Mouse (Mus musculus) E14TG2a.4 (cell line): ENCODE results near the gene Prrx2.

Experiments
- H3K27me3 ChIP-seq: 2 replicates; pipeline ENCODE4 v1.6.1; 2014; ENCODE audit warnings: low read length, control low read depth; ENCODE audit not compliant: insufficient read depth
- H3K36me3 ChIP-seq: 2 replicates; pipeline ENCODE4 v1.6.1; 2014; ENCODE audit warnings: low read length, control low read depth; ENCODE audit not compliant: insufficient read depth
- H3K4me1 ChIP-seq: replicated peaks from 2 replicates; pipeline ENCODE4 v1.6.1; 2014; ENCODE audit warnings: low read depth, low read length, control low read depth
- H3K4me3 ChIP-seq: replicated peaks from 2 replicates; pipeline ENCODE4 v1.5.1; 2014; ENCODE audit warnings: mild to moderate bottlenecking, low read length
- H3K9me3 ChIP-seq: 2 replicates; pipeline ENCODE4 v1.6.1; 2014; ENCODE audit warnings: low read length, control low read depth
- CTCF ChIP-seq: conservative IDR thresholded peaks from 2 replicates; pipeline ENCODE4 v1.5.1; 2014; ENCODE audit warnings: low read length
- NANOG ChIP-seq: IDR thresholded peaks from 2 replicates; pipeline ENCODE4 v1.6.1; 2014; ENCODE audit warnings: borderline replicate concordance, low read length, mixed read lengths
- POU5F1 ChIP-seq: IDR thresholded peaks from 2 replicates; pipeline ENCODE4 v1.6.1; 2014; ENCODE audit warnings: low read length, borderline replicate concordance

The Prrx2 gene

DNA sequence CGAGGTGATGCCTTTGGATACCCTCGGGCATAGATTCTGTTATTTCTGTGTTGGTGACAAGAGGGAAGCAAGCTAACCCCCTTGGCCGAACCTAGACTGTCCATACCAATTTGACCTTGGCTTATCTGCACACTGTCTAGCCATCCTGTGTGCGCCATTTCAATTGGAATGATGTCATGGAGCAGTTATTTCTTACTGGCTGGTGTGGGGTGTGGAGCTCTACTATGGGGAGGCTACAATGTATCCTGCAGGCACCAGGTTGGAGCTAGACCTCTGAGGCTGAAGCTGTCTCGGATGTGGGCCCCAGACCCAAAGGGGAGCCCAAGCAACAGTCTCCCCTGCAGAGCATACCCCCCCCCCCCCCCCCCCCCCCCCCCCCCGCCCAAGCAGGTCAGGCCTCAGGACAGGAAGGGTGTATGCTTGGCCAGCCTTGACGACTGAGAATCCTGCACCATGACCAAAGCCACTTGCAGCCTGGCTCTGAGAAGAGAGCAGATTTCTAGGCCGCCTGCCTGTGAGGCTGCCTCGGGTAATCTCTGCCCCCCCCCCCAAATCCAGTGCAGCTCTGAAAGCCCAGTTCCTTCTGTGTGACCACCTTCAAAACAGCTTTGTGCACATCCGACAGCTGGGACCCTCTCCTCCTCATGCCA, at the start of gene Prrx2:
TSS of gene Prrx2 (plus strand) at position 600 of the 650 bp plus-strand sequence.
- Histone ChIP-seq H3K4me1 (peaks cover 38% of the 10 kb centered on the region), H3K9me3 (no peaks in the 10 kb centered on the region), H3K27me3 (peaks cover 34% of the 10 kb centered on the region), H3K4me3 (0 out of 2 replicates have a peak within 1 kb of the TSS, but pooled peaks have one; percentile 10), H3K36me3 (no peaks in the 10 kb centered on the region)
- TF ChIP-seq CTCF (no peak), NANOG (no peak), POU5F1 (no peak)

DNA sequence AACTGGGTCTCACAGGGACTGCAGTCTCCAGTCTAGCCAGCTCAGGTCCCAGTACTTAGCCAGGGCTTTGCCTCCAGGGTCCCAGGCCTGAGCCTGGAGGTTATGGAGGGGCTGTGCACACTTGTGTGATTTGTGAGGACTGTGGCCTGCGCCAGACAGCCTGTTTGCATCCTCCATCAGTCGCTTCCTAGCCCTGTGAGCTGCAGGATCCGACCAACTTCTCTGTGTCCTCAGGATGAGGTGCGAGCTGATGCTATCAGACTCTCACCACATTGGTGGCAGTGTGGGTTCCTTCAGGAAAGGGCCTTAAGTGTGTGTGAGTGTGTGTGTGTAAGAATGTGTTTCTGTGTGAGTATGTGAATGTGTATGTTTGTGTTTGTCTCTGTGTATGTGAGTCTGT, 47.3 kb upstream of the Prrx2 start:
- TF ChIP-seq CTCF (no peak), NANOG (no peak), POU5F1 (no peak)
- H3K27me3 ChIP-seq: peaks cover 57% of the 10 kb centered on the region
- peaks cover 53% of the 10 kb centered on the region for H3K4me1 ChIP-seq
- no peaks in the 10 kb centered on the region for H3K36me3 ChIP-seq
- H3K9me3 ChIP-seq: no peaks in the 10 kb centered on the region
- no peak overlapping the region for H3K4me3 ChIP-seq

DNA sequence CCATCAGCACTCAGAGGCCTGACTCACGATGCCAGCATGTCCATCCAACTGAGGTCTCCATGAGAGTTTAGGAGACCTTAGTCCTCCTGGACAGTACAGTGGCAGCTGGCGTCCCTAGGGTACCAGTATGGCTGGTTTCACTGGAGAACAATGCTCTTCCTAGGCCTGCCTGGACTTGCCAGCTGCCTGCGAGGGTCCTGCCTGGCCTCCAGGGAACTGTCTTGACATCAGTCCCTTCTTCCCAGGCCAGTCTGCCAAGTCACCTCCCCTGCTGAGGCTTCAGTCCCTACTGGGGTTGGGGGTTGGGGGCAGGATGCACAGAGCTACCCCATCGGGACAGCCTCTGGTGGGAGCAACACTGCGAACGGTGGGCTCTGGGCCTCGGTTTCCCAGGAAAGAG, 42.7 kb upstream of the Prrx2 start:
- no peaks in the 10 kb centered on the region for H3K9me3 ChIP-seq
- TF ChIP-seq CTCF: no peak
- no peak for TF ChIP-seq NANOG
- no peak for TF ChIP-seq POU5F1
- H3K27me3 ChIP-seq: peaks cover 37% of the 10 kb centered on the region
- no peak overlapping the region for H3K4me3 ChIP-seq
- peaks cover 53% of the 10 kb centered on the region for H3K4me1 ChIP-seq
- no peaks in the 10 kb centered on the region for H3K36me3 ChIP-seq

DNA sequence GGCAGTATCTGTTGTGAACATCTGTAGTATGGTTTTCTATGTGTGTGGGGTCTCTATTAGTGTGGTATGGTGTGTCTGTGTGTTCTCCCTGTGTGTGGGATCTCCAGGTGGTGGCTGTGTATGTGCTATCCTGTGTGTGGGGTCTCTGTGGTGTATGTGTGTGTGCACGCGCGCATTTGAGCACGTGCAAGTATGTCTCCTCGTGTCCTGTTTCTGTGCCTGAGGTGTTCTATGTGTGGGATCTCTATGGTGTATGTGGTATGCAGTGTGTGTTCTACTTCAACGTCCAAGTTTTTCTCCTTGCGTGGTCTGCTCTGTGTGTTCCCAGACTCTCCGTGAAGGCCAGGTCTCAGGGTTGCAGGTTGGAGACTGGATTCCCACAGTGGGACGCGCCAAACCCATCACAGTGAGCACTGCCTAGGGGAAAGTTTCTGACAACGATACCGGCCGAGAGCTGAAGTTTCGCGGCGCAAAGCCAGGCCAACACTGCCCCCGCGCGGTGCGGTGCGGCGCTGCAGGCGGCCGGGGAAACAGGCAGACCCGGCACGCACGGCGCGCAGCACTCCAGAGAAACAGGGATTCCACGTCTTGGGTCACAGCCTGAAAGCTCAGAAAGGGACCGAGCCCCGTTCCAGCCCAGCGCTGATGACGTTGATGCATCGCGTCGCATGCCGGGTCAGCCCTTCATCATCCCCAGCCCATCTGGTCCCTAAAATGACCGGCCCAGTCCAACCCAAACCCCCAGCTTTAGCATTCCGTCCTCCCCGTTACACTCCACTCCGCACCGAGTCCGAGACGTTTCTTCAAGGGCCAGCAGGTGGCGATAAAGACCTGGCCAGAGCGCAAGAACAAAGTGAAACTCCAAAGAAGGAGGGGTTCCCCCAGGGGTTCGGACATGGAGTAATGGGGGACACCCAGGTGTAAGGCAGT, 40.3 kb upstream of the Prrx2 start:
- H3K27me3 ChIP-seq: peaks cover 43% of the 10 kb centered on the region
- H3K9me3 ChIP-seq: no peaks in the 10 kb centered on the region
- TF ChIP-seq CTCF (peak; percentile 80), NANOG (no peak), POU5F1 (no peak)
- peak overlapping the region; percentile 76 for H3K4me3 ChIP-seq
- H3K36me3 ChIP-seq: no peaks in the 10 kb centered on the region
- H3K4me1 ChIP-seq: peaks cover 77% of the 10 kb centered on the region

DNA sequence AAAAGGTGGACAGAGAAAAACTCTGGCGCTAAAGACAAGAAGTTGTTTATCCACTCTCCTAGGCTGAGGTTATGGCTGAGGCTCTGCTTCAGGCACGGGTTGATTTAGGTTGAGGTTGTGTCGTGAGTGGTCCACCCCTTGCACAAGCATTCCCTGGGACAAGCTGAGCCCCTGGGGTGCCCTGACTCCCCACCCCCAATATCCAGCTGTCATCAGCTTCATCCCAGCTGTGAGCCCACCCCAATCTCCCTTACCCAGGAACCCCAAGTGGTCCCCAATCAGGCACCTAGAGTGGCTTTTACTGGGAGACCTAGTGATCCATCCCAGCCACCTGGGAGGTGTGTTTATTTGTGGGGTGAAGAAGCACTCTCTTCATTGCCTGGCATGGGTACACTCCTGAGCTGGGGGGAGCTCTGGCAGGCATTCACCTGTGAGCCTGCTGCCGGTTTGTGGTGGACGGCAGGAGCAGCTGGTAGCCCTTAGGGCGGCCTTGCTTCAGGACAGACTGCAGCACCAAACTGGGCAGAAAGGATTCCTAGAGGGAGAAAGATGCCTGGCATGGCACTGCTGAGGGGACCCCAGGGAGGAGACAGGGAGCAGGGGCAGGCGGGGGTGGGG, 39.4 kb upstream of the Prrx2 start:
- Histone ChIP-seq H3K4me3 (no peak overlapping the region), H3K4me1 (peaks cover 86% of the 10 kb centered on the region), H3K36me3 (no peaks in the 10 kb centered on the region), H3K27me3 (peaks cover 47% of the 10 kb centered on the region), H3K9me3 (no peaks in the 10 kb centered on the region)
- no peak for TF ChIP-seq POU5F1
- TF ChIP-seq CTCF: no peak
- no peak for TF ChIP-seq NANOG

DNA sequence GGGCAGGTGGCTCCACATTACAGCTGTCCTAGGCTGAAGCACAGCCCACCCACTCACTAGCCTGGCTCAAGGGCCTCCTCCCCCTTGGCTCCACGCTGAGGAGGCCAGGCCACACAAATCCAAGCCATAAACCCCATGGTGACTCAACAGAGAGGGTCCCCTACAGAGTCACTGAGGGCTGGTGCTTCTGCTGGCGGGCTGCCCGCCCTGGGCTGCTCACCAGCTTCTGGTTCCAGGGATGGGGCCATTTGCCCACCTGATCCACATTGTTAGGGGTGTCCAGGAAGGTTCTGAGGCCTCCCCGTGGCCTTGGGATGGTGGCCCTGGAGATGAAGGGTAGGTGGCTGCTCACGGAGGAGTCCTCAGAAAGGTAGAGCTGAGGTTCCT, 38.9 kb upstream of the Prrx2 start:
- peak overlapping the region; percentile 52 for H3K4me3 ChIP-seq
- H3K9me3 ChIP-seq: no peaks in the 10 kb centered on the region
- H3K27me3 ChIP-seq: peaks cover 47% of the 10 kb centered on the region
- peaks cover 86% of the 10 kb centered on the region for H3K4me1 ChIP-seq
- TF ChIP-seq POU5F1: no peak
- TF ChIP-seq NANOG: no peak
- no peaks in the 10 kb centered on the region for H3K36me3 ChIP-seq

DNA sequence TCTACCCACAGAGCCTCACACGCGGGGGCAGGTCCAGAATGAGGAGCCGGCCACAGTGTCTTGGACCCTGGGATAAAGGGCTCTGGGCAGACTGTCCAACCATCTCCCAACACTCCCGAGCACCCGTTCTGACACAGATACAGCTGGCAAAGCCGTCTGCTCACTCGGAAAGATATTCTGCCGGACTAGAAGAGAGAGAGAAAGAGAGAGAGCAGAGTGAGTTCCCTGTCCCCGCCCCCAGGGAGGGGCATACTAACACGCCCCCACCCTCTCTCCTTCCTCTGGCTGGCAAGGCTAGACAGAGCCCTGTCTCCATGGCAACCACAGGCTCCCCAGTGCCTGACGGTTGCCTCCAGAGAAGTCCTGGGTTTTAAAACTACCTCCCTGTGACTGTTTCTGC, 38.4 kb upstream of the Prrx2 start:
- TF ChIP-seq POU5F1 (no peak), NANOG (no peak), CTCF (no peak)
- Histone ChIP-seq H3K27me3 (peaks cover 50% of the 10 kb centered on the region), H3K4me3 (peak overlapping the region; percentile 52), H3K36me3 (no peaks in the 10 kb centered on the region), H3K9me3 (no peaks in the 10 kb centered on the region), H3K4me1 (peaks cover 83% of the 10 kb centered on the region)

DNA sequence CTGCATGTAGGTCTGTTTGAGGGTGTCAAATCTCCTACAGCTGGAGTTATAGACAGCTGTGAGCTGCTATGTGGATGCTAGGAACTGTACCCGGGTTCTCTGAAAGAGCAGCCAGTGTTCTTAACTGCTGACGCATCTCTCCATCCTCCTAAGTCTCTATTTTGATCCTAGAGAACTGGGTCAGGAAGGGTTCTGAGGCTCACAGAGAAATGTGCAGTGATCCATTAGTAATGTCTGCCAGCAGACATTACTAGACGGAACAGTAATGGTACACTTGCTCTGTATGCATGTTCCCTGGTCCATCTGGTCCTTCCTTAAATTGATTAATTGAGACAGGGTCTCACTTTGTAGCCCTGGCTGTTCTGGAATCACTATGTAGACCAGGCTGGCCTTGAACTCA, 35.3 kb upstream of the Prrx2 start:
- Histone ChIP-seq H3K36me3 (no peaks in the 10 kb centered on the region), H3K4me3 (no peak overlapping the region), H3K27me3 (peaks cover 52% of the 10 kb centered on the region), H3K4me1 (peaks cover 85% of the 10 kb centered on the region), H3K9me3 (no peaks in the 10 kb centered on the region)
- TF ChIP-seq NANOG (no peak), CTCF (no peak), POU5F1 (no peak)
